Mouse (Mus musculus) A20 (cell line): ENCODE measurements around the gene Prkn.

Experiments
- DNase-seq: peaks from one replicate; pipeline ENCODE4 v3.0.0-alpha.2; 2011; ENCODE audit warnings: low read depth, low spot score

Gene Prkn

GRCm38 (mm10) chr17:11735158-11735877, 895.1 kb downstream of the Prkn start:
- no peak for DNase-seq

GRCm38 (mm10) chr17:11736531-11736930, 896.3 kb downstream of the Prkn start:
- DNase-seq = no peak

GRCm38 (mm10) chr17:11737905-11738304, 897.7 kb downstream of the Prkn start:
- no peak for DNase-seq

GRCm38 (mm10) chr17:11740716-11741115, 900.5 kb downstream of the Prkn start:
- no peak for DNase-seq

GRCm38 (mm10) chr17:11741161-11741560, 901.0 kb downstream of the Prkn start:
- DNase-seq = no peak

- no peak for DNase-seq
These were observed 911.1 kb downstream of the Prkn start for GRCm38 (mm10) chr17:11751251-11751650.

- no peak for DNase-seq
These were observed 912.5 kb downstream of the Prkn start for GRCm38 (mm10) chr17:11752686-11753085.

- no peak for DNase-seq
These were observed 924.9 kb downstream of the Prkn start for GRCm38 (mm10) chr17:11765117-11765516.

GRCm38 (mm10) chr17:11765581-11765980, 925.4 kb downstream of the Prkn start:
- DNase-seq = no peak

- no peak for DNase-seq
These were observed 927.1 kb downstream of the Prkn start for GRCm38 (mm10) chr17:11767301-11767700.

GRCm38 (mm10) chr17:11768345-11768744, 928.2 kb downstream of the Prkn start:
- no peak for DNase-seq

- no peak for DNase-seq
These were observed 928.8 kb downstream of the Prkn start for GRCm38 (mm10) chr17:11768971-11769370.

- no peak for DNase-seq
These were observed 929.3 kb downstream of the Prkn start for GRCm38 (mm10) chr17:11769513-11769912.

- no peak for DNase-seq
These were observed 939.4 kb downstream of the Prkn start for GRCm38 (mm10) chr17:11779547-11779946.

GRCm38 (mm10) chr17:11780005-11780404, 939.8 kb downstream of the Prkn start:
- DNase-seq = no peak

- no peak for DNase-seq
These were observed 940.8 kb downstream of the Prkn start for GRCm38 (mm10) chr17:11780805-11781481.

GRCm38 (mm10) chr17:11788270-11788936, 948.2 kb downstream of the Prkn start:
- DNase-seq = no peak

- no peak for DNase-seq
These were observed 955.8 kb downstream of the Prkn start for GRCm38 (mm10) chr17:11795979-11796378.

- no peak for DNase-seq
These were observed 961.0 kb downstream of the Prkn start for GRCm38 (mm10) chr17:11801226-11801625.

- no peak for DNase-seq
These were observed 967.1 kb downstream of the Prkn start for GRCm38 (mm10) chr17:11807280-11807679.

GRCm38 (mm10) chr17:11817886-11818285, 977.7 kb downstream of the Prkn start:
- no peak for DNase-seq

GRCm38 (mm10) chr17:11819506-11819905, 979.3 kb downstream of the Prkn start:
- DNase-seq = no peak

GRCm38 (mm10) chr17:11820757-11821156, 980.6 kb downstream of the Prkn start:
- no peak for DNase-seq
